Mouse (Mus musculus): ENCODE measurements around the gene Ppfibp1. TPM values are rescaled to one million over a fixed set of nuclear protein-coding genes. Genes with fewer than 3 reads are reported as not detected.
A peak's percentile ranks its signal among the peaks of the same experiment; 100 is the strongest.
"Not testable (repeated sequence)": the region's sequence is repeated elsewhere in the genome, so short reads cannot be mapped to it uniquely, and the experiment has no call there.

The Ppfibp1 gene
- total RNA-seq (2021) = 10 to 100 TPM; 56.8 to 61.1 TPM
- long read RNA-seq, experiment 1, full-length matches to known transcripts = 19 of 29 reads
- long read RNA-seq, experiment 1, partial matches to known transcripts = 2 of 29 reads
- long read RNA-seq, experiment 1, other reads (novel, unspliced or antisense) = 8 of 29 reads
- long read RNA-seq, experiment 2, full-length matches to known transcripts = 13 of 36 reads
- long read RNA-seq, experiment 2, partial matches to known transcripts = 4 of 36 reads
- long read RNA-seq, experiment 2, other reads (novel, unspliced or antisense) = 19 of 36 reads

DNA sequence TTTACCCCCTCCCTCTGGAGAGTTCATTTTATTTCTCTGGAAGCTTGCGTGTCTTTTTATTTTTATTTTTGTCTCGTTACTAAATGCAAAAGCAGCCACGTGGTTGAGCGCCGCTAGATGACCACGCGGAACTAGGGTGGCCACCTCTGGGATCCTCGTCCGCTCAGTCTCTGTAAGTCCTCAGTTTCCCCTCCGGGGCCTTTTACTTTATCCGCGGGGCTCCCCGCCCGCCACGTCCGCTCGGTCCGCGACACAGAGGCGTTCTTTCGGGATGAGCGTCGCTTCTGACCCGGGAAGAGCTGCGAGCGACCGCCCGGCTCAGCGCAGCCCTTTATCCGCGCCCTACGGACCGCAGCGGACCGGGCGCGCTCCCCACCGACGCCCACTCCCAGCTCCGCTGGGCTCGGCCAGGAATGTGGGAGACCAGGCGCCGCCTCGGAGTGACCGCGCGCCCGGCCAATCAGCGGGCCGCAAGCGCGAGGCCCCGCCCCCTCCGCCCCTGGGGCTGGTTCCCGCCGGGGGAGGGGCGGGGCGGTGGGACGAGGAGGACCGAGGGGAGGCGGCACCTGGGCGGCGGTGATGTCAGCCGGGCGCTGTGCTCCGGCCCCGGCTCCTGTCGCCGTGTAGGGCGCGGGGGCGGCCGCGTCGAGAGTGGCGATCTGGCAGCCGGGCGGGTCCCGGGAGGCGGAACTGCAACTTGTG lies at the start of gene Ppfibp1:
Gene Ppfibp1 (plus strand): TSS at position 530 of the 702 bp plus-strand sequence.
- peak; percentile 92 to 94 for DNase-seq (ENCODE audit: low spot score in 2 of 2)

DNA sequence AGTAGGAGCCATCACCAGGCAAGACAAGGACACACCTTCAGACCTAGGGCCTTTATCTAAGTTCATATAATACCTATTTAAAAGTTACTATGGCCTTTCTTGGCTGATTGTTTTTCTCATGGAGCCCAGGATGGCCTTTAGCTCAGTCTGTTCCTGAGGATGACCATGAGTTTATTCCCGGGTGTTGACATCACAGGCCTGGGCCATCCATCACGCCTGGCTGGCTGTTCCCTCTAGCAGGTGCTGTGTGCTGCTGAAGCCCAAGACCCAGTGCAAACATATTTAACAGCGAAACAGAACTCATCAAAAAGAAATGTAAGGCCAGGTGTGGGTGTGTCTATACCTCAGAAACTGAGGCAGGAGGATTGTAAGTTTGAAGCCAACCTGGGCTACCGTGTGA lies 49.4 kb upstream of the Ppfibp1 start:
- DNase-seq (ENCODE audit: low spot score in 2 of 2) = no peak

DNA sequence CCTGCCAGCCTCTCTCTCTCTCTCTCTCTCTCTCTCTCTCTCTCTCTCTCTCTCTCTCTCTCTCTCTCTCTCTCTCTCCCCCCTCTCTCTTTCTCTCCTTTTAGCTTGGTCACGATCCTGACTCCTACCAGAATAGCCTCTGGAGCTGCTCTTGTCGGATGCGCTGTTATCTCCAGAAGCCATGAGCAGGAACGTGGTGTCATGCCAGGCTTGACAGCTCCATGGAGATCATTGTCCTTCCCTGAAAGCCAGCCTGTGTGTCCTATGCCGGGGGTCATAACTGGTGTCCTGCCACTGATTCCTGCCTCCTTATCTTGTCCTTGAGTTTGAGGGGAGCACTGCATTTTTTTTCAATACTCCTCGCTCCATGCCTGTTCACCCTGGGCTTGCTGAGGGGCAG lies 43.4 kb upstream of the Ppfibp1 start:
- DNase-seq (ENCODE audit: low spot score in 2 of 2) = no peak

DNA sequence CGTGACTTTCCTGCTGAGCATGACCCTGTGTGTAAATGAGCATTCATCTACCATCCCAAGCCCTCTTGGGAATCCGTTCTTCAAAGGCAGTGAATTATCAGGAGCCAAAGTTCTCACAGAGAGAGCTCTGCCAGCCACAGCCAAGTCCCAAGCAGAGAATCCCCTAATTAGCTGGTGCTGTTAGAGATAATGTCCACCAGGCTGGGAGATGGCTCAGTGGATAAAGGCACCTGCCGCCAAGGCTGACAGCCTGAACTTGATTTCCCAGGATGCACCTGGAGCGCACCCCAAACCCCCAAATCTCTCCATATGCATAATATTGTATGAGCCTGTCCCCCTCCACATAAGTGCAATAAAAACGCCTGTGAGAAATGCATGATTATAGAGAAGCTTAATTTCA lies 42.9 kb upstream of the Ppfibp1 start:
- DNase-seq (ENCODE audit: low spot score in 2 of 2) = no peak

DNA sequence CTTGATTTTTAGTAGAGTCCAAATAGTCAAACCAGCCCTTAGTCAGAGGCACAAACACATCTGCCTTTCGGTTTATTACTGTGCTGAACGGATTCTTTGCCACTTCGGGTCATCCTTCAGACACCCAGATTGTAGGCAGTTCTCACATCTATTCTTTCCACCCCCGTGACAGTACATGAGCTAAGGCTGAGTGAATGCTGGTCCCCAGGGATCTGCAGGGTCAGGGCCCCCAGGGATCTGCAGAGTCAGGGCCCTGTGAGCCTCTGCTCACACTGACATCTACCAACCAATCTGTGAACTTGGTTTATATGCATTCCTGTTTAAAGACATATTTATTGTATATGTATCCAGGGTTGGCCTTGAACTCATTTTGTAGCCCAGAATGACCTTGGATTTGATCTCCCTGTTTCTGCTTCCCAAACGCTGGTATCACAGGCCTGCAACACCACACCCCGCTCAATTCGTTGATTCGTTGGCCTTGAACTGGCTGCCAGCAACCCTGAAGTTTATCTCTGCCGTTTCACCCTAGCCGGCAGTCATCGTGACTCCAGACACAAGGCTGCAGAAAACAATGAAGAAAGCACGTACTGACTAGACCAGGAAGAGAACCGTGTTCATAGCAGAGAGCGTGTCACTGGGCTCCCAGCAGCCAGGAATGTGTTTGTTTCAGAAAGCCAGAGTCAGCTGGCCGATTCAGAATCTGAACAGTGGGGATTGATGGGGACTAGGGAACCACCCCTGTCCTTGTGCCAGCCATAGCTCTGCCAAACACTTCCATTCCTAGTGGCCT lies 42.1 kb upstream of the Ppfibp1 start:
- peak in 1 of 2 experiments; percentile 24 for DNase-seq (ENCODE audit: low spot score in 2 of 2)

DNA sequence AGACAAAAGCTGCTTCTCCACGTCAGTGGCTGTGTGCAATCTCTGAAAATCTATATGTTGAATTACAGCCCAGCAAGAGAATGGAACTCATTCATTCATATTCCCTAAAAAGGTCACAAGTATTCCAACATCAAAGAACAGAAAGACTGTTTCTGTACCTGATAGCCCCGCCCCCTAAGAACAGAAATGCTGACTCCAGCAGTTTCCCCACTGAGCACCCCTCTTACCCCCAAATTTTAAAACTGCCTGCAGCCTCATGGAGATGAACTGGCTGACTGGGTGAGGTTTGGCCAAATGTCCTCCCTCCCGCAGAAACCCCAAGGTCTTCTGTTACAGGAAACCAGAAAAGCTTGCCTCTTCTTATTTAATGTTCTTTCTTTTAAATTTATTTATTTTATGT lies 40.9 kb upstream of the Ppfibp1 start:
- DNase-seq (ENCODE audit: low spot score in 2 of 2) = no peak

DNA sequence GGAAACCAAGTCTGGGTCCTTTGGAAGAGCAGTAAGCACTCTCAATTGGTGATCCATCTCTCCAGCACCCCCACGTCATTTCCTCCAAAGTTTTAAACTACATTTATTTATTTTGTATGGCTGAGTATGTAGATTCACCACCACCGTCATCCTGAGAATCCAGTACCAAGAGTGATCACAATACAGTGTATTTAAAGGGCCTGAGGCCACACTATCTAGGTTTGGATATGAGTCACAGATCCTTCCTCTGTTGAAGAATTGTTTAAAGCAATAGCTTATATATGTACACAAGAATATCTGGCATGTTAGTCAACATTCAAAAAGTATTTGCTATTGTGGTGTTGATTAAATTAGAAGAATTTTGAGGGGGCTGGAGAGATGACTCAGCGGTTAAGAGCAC lies 40.0 kb upstream of the Ppfibp1 start:
- DNase-seq (ENCODE audit: low spot score in 2 of 2) = no peak

DNA sequence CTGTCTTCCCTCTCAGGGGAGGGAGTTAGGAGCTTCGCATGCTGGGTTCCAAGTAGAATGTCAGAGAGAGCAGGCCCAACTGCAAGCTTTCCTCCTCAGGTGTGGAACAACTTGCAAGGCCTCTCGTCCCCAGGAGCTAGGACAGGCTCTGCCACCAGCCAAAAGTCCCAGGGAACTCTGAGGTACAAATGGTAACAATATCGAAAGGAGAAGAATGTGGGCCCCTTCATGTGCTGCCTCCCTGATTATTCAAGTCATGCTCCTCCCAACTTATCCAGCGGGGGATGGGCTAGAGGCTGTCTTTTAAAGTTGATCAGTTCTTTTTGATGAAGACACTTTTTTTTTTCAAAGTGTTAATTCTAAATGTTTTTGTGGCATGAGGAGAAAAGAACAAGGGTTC lies 38.2 kb upstream of the Ppfibp1 start, which contains the start of gene Smco2:
Gene Smco2 (plus strand): TSS at position 55 of the 400 bp plus-strand sequence.
- no peak for DNase-seq (ENCODE audit: low spot score in 2 of 2)

DNA sequence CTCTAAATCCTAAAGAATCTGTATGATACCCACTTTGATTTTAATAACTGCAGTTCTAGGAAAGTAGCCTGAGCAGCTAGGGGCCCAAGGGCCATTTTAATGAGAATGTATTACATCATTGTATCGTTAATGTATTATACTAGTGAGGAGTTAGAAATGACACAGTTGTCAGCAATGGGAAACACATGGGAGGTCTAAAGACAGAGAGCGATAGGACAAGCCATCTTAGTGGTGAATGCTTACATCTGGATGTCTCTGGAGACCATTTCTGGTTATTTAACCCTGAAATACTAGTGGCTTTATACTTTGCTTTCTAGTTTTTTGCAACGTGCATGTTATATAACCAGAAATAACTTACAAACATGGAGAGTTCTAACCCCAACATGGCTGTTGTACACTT lies 36.4 kb upstream of the Ppfibp1 start:
- DNase-seq (ENCODE audit: low spot score in 2 of 2) = no peak

DNA sequence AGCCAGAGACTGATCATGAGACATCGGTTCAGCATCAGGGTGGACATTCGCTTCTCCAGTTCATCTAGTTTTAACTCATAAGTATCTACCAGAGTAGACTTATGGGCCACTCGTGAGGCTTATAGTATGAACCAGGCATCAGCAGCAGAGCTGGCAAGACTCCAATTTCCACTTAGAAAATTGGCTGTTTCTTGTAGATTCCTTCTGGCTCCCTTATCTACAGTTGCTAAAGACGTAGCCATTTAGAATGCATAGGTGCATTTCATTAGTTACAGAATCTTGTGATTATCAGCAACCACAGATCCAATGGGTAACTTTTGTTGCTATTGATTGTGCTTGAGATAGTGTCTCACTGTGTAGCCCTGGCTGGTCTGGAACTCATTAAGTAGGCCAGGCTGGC lies 35.5 kb upstream of the Ppfibp1 start:
- no peak for DNase-seq (ENCODE audit: low spot score in 2 of 2)

DNA sequence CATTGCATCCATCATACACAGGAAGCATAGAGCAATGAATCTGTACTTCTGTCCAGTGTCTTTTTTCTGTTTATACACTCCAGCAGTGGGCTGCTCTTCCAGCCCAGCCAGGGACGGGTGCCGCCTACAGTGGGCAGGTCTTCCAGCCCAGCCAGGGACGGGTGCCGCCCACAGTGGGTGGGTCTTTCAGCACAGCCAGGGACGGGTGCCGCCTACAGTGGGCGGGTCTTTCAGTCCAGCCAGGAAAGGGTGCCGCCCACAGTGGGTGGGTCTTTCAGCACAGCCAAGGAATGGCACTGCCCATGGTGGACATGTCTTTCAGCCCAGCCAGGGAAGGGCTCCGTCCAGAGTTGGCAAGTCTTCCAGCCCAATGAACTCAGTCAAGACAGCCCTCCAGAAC lies 33.1 kb upstream of the Ppfibp1 start:
- DNase-seq (ENCODE audit: low spot score in 2 of 2) = no peak

DNA sequence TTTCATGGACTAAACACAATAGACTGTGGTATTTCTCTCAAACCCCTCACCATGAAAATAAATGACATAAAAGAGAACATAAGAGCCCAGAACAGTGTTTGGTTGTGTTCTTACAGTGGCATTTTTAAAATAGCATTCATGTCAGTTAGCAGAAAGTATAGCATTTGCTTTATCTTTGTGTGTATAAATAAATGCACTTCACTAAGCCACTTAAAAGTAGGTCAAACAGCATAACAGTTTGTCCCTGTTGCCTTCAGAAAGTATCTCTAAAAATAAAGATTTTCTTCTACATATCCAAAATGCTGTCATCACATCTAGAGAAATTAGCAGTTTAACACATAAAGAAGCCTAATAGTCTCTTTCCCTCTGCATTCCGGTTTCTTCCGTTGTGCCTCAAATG lies 30.9 kb upstream of the Ppfibp1 start:
- no peak for DNase-seq (ENCODE audit: low spot score in 2 of 2)

DNA sequence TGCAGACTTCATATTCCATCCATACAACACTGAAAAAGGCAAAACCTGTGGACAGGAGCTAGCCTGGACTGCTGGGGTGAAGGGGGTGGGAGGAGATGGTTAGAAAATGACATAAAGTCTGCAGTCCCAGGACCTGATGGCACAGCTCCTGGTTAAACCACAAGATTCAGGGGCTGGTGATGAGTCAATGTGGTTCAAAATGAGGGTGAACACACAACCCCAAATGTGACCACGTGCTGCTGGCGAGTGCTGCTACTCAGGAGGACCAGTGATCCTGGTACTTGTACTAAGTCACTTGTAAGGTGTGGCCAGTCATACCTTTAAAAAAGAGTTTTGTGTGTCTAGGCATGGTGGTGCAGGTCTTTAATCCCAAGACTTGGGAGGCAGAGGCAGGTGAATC lies 25.1 kb upstream of the Ppfibp1 start:
- no peak for DNase-seq (ENCODE audit: low spot score in 2 of 2)

DNA sequence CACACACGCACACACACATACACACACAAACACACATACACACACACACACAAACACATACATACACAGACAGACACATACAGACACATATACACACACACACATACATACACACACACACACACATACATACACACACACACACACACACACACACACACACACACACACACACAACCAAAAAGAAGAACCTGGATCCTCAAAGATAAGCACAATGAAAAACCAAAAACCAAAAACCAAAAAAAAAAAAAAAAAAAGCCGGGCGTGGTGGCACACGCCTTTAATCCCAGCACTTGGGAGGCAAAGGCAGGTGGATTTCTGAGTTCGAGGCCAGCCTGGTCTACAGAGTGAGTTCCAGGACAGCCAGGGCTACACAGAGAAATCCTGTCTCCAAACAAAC lies 23.9 kb upstream of the Ppfibp1 start:
- DNase-seq (ENCODE audit: low spot score in 2 of 2) = not testable (repeated sequence)

DNA sequence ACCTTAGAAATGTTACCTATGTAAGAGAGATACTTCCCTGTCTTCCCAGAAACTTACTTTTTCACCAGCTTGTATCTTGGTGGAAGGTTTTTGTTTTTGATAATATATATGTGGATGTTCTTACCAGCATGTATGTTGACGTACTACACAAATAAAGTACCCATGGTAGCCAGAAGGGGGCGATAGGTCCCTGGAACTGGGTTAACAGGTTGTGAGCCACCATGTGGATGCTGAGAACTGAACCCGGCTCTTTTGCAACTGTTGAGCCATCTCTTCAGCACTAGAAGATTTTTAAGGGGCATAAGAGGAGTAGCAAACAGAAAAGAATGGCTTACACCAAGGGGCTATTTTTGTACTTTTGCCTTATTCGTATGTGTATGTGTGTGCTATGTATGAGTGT lies 22.6 kb upstream of the Ppfibp1 start:
- no peak for DNase-seq (ENCODE audit: low spot score in 2 of 2)

DNA sequence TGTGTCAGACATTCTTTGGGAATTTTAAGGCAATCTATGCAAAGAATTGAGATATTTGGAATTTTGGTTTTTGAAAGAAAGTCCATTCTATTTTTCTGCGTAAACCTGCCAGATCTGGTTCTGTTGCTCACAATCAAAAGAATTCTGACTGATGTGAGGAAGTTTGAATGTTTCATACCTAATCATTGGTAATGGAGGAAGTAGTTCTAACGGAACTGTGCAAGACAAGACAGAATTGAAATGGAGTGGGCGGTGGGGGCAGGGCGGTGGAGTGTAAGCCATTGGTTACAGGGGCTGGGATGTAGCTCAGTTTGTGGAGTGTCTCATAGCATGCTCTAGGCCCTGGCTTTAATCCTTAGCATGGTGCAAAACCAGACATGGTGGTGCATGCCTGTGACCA lies 16.3 kb upstream of the Ppfibp1 start:
- DNase-seq (ENCODE audit: low spot score in 2 of 2) = no peak

DNA sequence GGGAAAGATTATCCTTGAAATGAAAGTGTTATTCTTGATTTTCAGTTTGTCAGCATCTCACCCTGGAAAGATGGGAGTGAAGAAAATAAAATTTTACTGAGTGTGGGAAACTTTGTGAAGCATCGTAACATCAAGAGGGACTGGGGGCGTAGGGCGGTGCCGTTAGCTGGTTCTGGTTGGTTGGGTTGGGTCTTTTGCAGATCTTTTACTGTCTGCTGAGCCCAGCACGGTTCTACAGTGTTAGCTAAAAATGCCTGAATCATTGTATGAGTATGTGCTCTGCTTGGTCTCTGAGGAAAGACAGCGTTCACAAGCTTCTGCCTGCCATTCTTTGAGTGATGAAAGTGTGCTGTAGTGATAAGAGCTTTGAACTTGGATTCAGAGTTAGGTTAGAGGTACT lies 13.9 kb upstream of the Ppfibp1 start:
- DNase-seq (ENCODE audit: low spot score in 2 of 2) = no peak

DNA sequence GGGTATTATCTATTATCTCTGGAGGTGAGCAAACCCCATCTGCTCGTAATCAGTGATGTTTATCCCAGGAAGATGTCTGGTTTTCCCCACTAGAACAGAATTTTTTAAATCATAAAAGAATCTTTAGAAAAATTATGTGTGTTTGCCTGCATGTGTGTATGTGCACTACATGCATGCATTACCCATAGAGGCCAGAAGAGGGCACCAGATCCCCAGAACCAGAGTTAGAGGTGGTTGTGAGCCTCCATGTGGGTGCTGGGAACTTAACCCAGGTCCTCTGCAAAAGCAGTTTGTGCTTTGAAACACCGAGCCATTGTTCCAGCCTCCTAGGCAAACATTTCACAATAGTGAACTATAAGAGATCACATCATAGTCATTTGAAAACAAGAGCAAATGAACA lies 11.5 kb upstream of the Ppfibp1 start:
- no peak for DNase-seq (ENCODE audit: low spot score in 2 of 2)

DNA sequence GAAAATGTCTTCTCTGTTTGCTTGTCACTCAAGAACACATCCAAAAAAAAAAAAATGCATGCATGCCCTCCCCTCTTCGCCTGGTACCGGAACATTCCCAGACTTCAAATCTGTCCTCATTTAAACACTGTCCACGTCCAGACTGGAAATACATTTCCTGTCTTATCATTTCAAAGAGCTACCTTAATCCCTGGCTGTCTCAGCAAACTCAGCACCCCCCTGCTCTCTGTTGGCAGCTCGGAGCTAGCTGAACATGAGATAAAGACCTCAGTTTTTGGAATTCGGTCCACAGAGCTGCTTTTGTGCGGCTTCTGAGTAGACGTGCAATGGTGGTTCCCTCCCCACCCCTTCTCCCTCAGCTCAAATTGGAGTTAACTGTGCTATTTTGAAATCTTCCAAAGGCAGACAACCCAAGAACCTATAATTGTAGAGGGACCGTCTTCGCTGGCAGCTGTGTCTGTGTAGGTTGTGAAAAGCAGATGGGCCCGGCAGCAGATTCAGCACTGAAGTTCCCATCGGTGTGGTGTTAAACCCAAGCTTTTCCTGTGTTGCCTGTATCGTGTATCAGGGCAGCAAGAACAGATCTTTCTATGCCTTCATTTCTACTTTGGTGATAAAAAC lies 10.8 kb upstream of the Ppfibp1 start:
- peak in 1 of 2 experiments; percentile 36 for DNase-seq (ENCODE audit: low spot score in 2 of 2)

DNA sequence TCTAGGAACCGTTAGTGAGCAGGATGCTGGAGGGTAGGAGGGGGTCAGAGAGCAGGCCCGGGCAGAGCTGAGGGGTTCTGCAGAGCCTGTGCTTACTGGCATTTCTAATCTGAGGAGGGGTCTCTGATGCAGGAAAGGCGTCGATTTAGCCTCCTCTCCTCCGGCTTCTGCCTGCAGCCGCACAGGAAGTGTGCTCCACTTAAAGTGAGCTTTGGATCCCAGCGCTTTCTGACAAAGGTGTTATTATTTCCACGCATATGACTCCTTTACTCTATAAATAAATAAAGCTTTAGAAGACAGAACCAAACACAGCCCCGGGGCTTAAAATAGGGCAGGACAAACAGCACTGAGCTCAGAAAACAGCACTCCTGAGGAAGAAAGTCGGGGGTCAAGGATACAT lies 9.4 kb upstream of the Ppfibp1 start:
- no peak for DNase-seq (ENCODE audit: low spot score in 2 of 2)

DNA sequence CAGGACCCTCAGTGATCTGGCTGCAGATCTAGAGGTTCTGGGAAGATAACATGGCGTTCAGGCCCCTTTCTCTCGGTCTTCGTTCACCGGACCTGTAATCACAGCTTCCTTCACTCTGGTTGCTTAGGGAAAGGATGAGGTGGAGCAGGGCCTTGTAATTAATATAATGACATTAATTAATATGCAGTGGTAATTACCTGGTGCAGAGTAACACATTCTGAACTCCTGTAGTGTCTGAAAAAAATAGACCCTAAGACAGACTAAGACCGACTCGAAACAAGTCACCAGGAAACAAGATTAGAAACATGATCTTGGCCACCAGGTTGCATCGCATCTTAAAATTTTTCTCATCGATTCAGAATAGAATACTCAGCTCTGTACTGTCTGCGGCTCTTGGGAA lies 8.4 kb upstream of the Ppfibp1 start:
- no peak for DNase-seq (ENCODE audit: low spot score in 2 of 2)

DNA sequence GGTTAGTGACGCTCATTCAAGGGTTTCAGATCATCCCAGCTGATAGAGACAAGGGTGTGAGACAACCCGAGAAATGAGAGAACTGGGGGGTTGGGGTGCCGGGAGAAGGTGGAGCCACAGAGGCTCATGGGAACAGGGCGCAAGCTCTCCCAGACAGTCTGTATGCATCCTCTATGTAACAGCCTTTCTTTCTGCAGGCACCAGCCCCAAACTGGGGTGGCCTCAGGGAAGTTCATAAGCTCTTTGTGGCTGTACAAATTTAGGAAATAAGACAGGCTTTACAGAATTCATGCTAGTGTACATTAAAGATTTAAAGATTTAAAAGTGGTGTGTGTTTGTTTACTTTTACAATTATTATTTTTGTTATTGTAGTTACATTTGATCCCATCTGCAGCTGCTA lies 8.0 kb upstream of the Ppfibp1 start:
- DNase-seq (ENCODE audit: low spot score in 2 of 2) = no peak

Measured in layer of hippocampus, postnatal 14 days (tissue).